Mouse (Mus musculus) cortical plate, adult 2 months (tissue): ENCODE data around the gene Fstl4.

Source experiments
- CTCF ChIP-seq: fragments of 200-500 bp; IDR thresholded peaks from 2 replicates; pipeline ENCODE4 v1.5.1; 2011; ENCODE audit warnings: mild to moderate bottlenecking, control low read depth, low read length; ENCODE audit not compliant: insufficient read depth; ENCODE audit errors: extremely low read depth
- POLR2A ChIP-seq: fragments of 200-500 bp; IDR thresholded peaks from 2 replicates; pipeline ENCODE4 v1.6.1; 2011; ENCODE audit warnings: mild to moderate bottlenecking, low read length, control low read depth; ENCODE audit not compliant: insufficient read depth; ENCODE audit errors: extremely low read depth

DNA sequence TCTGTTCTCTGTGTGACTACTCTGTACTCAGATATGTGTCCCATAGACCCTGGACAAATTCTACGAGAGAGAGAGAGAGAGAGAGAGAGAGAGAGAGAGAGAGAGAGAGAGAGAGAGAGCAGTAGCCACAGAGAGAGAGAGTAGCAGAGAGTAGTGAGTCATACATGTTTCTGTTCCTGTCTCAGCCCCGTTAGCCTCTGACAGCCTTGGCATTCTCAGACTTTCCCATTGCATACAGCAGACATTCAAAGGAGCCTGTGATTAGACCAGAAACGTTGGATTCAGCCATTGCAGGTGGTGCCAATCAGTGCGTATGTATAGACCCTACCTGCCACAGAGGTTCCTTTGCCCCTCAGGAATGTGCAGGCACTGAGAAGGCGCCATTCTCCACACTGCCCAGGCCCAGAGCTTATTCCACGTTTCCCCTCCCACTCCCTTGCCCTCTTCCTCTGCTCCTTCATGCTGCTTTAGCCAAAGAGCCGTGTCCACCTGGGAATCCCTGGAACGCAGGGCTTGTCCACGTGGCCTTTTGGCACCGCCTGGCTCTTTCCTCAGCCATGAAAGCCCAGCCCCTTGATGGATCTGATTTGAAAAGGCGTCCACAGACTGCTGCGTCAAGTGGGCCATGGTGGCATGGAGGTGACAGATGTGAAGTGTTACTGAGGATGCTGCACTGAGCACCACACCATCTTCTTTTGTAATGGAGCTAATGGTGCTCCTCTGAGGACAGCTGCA lies 175.1 kb downstream of the Fstl4 start:
- TF ChIP-seq POLR2A: no peak
- TF ChIP-seq CTCF: no peak
